Mouse (Mus musculus) liver, postnatal 0 days (tissue): Measurements from ENCODE around the gene Rplp1. TPM values are rescaled to one million over a fixed set of nuclear protein-coding genes. Genes with fewer than 3 reads are reported as not detected.

Experiments used
- ATAC-seq: fragments of 200-750 bp; cut with Nextera tagmentation; 2 replicates; pipeline ENCODE4 v1.8.0; 2017; ENCODE audit warnings: mild to moderate bottlenecking, moderate library complexity
- DNase-seq: peaks from one replicate; pipeline ENCODE4 v3.0.0-alpha.2; 2016
- H3K27ac ChIP-seq: fragments of 300-500 bp; sonication (generic); 2 replicates; pipeline ENCODE4 v1.5.1; 2014; ENCODE audit warnings: antibody characterized with exemption, moderate library complexity, mild to moderate bottlenecking, low read depth
- H3K27me3 ChIP-seq: fragments of 300-500 bp; sonication (generic); 2 replicates; pipeline ENCODE4 v1.6.1; 2014; ENCODE audit warnings: low read length, control low read depth, mixed read lengths; ENCODE audit not compliant: insufficient read depth
- H3K36me3 ChIP-seq: fragments of 300-500 bp; sonication (generic); replicated peaks from 2 replicates; pipeline ENCODE4 v1.6.1; 2014; ENCODE audit warnings: mild to moderate bottlenecking, control low read depth, low read length, moderate library complexity, mixed read lengths; ENCODE audit not compliant: insufficient read depth
- H3K4me1 ChIP-seq: fragments of 300-500 bp; sonication (generic); 2 replicates; pipeline ENCODE4 v1.6.1; 2014; ENCODE audit warnings: antibody characterized with exemption, mild to moderate bottlenecking, control low read depth; ENCODE audit not compliant: insufficient read depth
- H3K4me2 ChIP-seq: fragments of 300-500 bp; sonication (generic); 2 replicates; pipeline ENCODE4 v1.6.1; 2014; ENCODE audit warnings: low read depth, mild to moderate bottlenecking, low read length, moderate library complexity, mixed read lengths
- H3K4me3 ChIP-seq: fragments of 300-500 bp; sonication (generic); 2 replicates; pipeline ENCODE4 v1.5.1; 2014; ENCODE audit warnings: low read depth, low read length
- H3K9ac ChIP-seq: fragments of 300-500 bp; sonication (generic); replicated peaks from 2 replicates; pipeline ENCODE4 v1.6.1; 2014; ENCODE audit warnings: mild to moderate bottlenecking, moderate library complexity
- H3K9me3 ChIP-seq: fragments of 300-500 bp; sonication (generic); 2 replicates; pipeline ENCODE4 v1.6.1; 2016; ENCODE audit warnings: mild to moderate bottlenecking, control low read depth, low read length, mixed read lengths
- CTCF ChIP-seq: sonication (generic); IDR thresholded peaks from 2 replicates; pipeline ENCODE4 v1.5.1; 2016; ENCODE audit warnings: antibody characterized with exemption, low read depth
- EP300 ChIP-seq: IDR thresholded peaks from 2 replicates; pipeline ENCODE4 v1.6.1; 2016; ENCODE audit warnings: antibody characterized with exemption, low read depth, mild to moderate bottlenecking
- WGBS: fragments of 180-500 bp; shearing (Covaris S2); extraction: QIAGEN DNeasy Blood & Tissue Kit; methylation state at CpG from one replicate; pipeline ENCODE4 v1.1.7; 2014; ENCODE audit not compliant: insufficient replicate concordance; 5-methylcytosine and 5-hydroxymethylcytosine counted together
- polyA plus RNA-seq: library from polyadenylated mRNA; unstranded; fragments of >200 nt; fragmentation: Nextera tagmentation; extraction: Ambion mirVana; gene quantifications from 2 replicates; pipeline ENCODE4 v1.2.1, GENCODE M21; 2015

The Rplp1 gene
- polyA plus RNA-seq, 1 experiment from 2014 or later, result 1,022 TPM

GRCm38 (mm10) chr9:61902445-61902844 lies 11.9 kb downstream of the Rplp1 start:
- DNase-seq (no peak), ATAC-seq (no peak)
- H3K9ac ChIP-seq, result no peak overlapping the region
- 61% methylated on average over 9 of the region's 9 CpGs for WGBS
- TF ChIP-seq EP300 (no peak), CTCF (no peak)
- no peak overlapping the region for H3K4me3 ChIP-seq
- peaks cover 10% of the 10 kb centered on the region; the same call in 1 of the 2 replicates for H3K27me3 ChIP-seq
- H3K9me3 ChIP-seq, result no peaks in the 10 kb centered on the region
- no peak overlapping the region for H3K4me2 ChIP-seq
- no peak overlapping the region for H3K27ac ChIP-seq
- peaks cover 7% of the 10 kb centered on the region; the same call in 1 of the 2 replicates for H3K4me1 ChIP-seq
- no peaks in the 10 kb centered on the region for H3K36me3 ChIP-seq

GRCm38 (mm10) chr9:61901574-61901973 lies 12.8 kb downstream of the Rplp1 start:
- DNase-seq (no peak), ATAC-seq (no peak)
- Histone ChIP-seq H3K9me3 (no peaks in the 10 kb centered on the region), H3K36me3 (no peaks in the 10 kb centered on the region), H3K4me3 (no peak overlapping the region), H3K4me1 (0 out of 2 replicates have a peak, but pooled peaks cover 7% of the 10 kb centered on the region), H3K27ac (no peak overlapping the region), H3K9ac (no peak overlapping the region), H3K4me2 (no peak overlapping the region), H3K27me3 (peaks cover 10% of the 10 kb centered on the region; the same call in 1 of the 2 replicates)
- WGBS, result 59% methylated on average over 4 of the region's 4 CpGs
- no peak for TF ChIP-seq CTCF

DNA sequence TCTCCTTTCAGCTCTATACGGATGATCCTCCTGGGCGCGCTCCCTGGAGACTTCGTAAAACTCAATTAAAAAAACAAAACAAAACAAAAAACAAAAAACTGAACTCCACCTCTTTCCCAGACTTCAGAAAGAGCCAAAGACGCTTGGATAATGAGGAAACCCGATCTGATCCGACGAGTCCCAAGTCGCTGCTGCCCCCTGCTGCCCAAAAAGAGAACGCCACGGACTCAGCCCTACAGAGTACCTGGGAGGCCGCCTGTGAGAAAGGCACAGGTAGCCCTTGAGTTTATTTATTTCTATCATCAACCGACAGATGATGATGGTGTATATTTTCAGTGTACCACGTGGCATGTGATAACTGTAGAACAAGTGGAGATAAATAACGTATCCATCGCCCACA lies 14.5 kb downstream of the Rplp1 start:
- 7% methylated on average over 16 of the region's 16 CpGs for WGBS
- TF ChIP-seq EP300 (no peak), CTCF (peak; percentile 86)
- Histone ChIP-seq H3K9me3 (no peaks in the 10 kb centered on the region), H3K4me1 (0 out of 2 replicates have a peak, but pooled peaks cover 7% of the 10 kb centered on the region), H3K27ac (no peak overlapping the region), H3K4me3 (no peak overlapping the region), H3K36me3 (no peaks in the 10 kb centered on the region), H3K4me2 (no peak overlapping the region), H3K27me3 (peaks cover 10% of the 10 kb centered on the region; the same call in 1 of the 2 replicates), H3K9ac (no peak overlapping the region)
- ATAC-seq (no peak), DNase-seq (peak; percentile 84)

- no peaks in the 10 kb centered on the region for H3K36me3 ChIP-seq
- no peaks in the 10 kb centered on the region for H3K9me3 ChIP-seq
- peaks cover 10% of the 10 kb centered on the region; the same call in 1 of the 2 replicates for H3K27me3 ChIP-seq
- no peak overlapping the region for H3K27ac ChIP-seq
- ATAC-seq (peak; percentile 49; the same call in 1 of the 2 replicates), DNase-seq (peak; percentile 87)
- WGBS, result 4% methylated on average over 8 of the region's 8 CpGs
- no peak overlapping the region for H3K9ac ChIP-seq
- no peaks in the 10 kb centered on the region for H3K4me1 ChIP-seq
- no peak overlapping the region for H3K4me3 ChIP-seq
- H3K4me2 ChIP-seq, result no peak overlapping the region
- TF ChIP-seq EP300 (no peak), CTCF (peak; percentile 88)
Measured at GRCm38 (mm10) chr9:61898401-61898800, 15.9 kb downstream of the Rplp1 start.

GRCm38 (mm10) chr9:61895014-61895413 lies 19.3 kb downstream of the Rplp1 start:
- ATAC-seq (no peak), DNase-seq (no peak)
- Histone ChIP-seq H3K27ac (no peak overlapping the region), H3K4me3 (no peak overlapping the region), H3K9me3 (no peaks in the 10 kb centered on the region), H3K36me3 (no peaks in the 10 kb centered on the region), H3K9ac (no peak overlapping the region), H3K4me1 (no peaks in the 10 kb centered on the region), H3K4me2 (no peak overlapping the region), H3K27me3 (peaks cover 10% of the 10 kb centered on the region; the same call in 1 of the 2 replicates)
- TF ChIP-seq CTCF, result no peak
- no peak for TF ChIP-seq EP300
- WGBS, result 54% methylated on average over 8 of the region's 8 CpGs

- no peak for DNase-seq
- Histone ChIP-seq H3K9me3 (no peaks in the 10 kb centered on the region), H3K27ac (no peak overlapping the region), H3K27me3 (no peaks in the 10 kb centered on the region), H3K4me2 (no peak overlapping the region), H3K4me3 (no peak overlapping the region), H3K4me1 (no peaks in the 10 kb centered on the region), H3K36me3 (no peaks in the 10 kb centered on the region), H3K9ac (no peak overlapping the region)
- TF ChIP-seq EP300 (no peak), CTCF (no peak)
- ATAC-seq, result no peak
- WGBS, result 78% methylated on average over 8 of the region's 8 CpGs
Measured at GRCm38 (mm10) chr9:61889855-61890254, 24.5 kb downstream of the Rplp1 start.
